In the genomic region with DNA sequence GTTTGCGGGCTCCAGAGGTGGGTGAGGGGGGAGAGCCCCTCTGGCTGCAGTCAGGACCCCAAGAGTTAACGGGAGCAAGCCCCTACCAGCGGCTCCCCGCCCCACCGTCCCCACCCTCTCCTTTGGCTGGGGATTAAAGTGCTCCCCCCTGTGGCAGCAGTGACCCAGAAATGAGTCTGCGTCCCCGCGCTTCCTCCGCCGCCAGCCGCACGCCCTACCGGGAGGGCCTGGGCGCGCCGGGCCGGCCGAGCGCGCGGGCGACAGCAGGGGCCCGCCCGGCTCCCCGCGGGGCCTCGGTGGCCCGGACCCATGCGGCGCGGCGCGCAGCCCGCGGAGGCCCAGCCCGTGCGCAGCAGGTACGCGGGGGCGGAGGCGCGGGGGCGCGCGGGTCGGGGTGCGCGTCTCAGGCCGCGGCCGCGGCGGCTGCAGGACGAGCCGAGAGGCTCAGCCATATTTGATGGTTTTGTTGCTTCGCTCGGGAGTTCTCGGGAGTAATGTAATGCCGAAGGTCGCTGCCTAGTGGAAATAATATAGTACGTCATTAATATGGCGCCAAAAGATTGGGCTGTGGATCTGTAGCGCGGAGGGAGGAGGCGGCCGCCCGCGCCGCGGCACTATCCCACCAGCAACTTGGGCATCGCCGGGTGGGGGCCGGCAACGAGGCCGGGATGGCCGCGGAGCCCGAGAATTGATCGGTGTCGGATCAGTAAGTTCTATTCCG, we compare ENCODE assay signal across 8 mouse cellular contexts. TPM values are rescaled to one million over a fixed set of nuclear protein-coding genes. Genes with fewer than 3 reads are reported as not detected.
DNase-seq lines count a peak whose midpoint lies in the region; ATAC-seq lines count a peak whose summit lies in the region.

No protein-coding gene starts in this region.

- peak overlapping the region; percentile 84 for H3K9ac ChIP-seq in hindbrain, embryonic 12.5 days

- peak overlapping the region; percentile 81 for H3K4me2 ChIP-seq in hindbrain, embryonic 12.5 days (replicated peaks)

- ATAC-seq in hindbrain, embryonic 12.5 days (ENCODE audit: low FRiP score), result peak; percentile 66

- no peaks in the 10 kb centered on the region for H3K36me3 ChIP-seq in hindbrain, embryonic 12.5 days

- H3K27me3 ChIP-seq in hindbrain, embryonic 12.5 days, result no peaks in the 10 kb centered on the region

- H3K27ac ChIP-seq in hindbrain, embryonic 12.5 days, result peak overlapping the region; percentile 86

- peaks cover 11% of the 10 kb centered on the region for H3K4me1 ChIP-seq in hindbrain, embryonic 12.5 days

- no peaks in the 10 kb centered on the region for H3K9me3 ChIP-seq in hindbrain, embryonic 12.5 days (replicated peaks)

- WGBS in hindbrain, embryonic 12.5 days, result under 1% methylated on average over 75 of the region's 81 CpGs

- DNase-seq in MN1 (ENCODE audit: low spot score), result peak; percentile 90
- peak; percentile 79 for DNase-seq in cerebellum, adult 9-11 months
- DNase-seq in frontal cortex, postnatal 10 days (ENCODE audit: low spot score in 2 of 2), result peak; percentile 43 to 78
- peak; percentile 70 to 72 for DNase-seq in layer of hippocampus, postnatal 14 days (ENCODE audit: low spot score in 2 of 2)
- peak; percentile 85 for DNase-seq in lung, postnatal 14 days
- DNase-seq in retina, adult 2 months (ENCODE audit: low read depth, low spot score), result peak; percentile 64
- DNase-seq in thymus, postnatal 25 days, result peak; percentile 88

- H3K4me3 ChIP-seq in hindbrain, embryonic 12.5 days, result peak overlapping the region; percentile 84

RNA-seq across cellular contexts. Expression of gene Jade1, which starts 7.8 kb away (rescaled TPM):
- 14.7 and 16.0 TPM in 2 replicates for polyA plus RNA-seq in hindbrain, embryonic 12.5 days (2016; fragmentation: Nextera tagmentation; extraction: Ambion mirVana)
- total RNA-seq in layer of hippocampus, postnatal 14 days (2021), result 10 to 100 TPM; 20.0 to 21.0 TPM

Comparison
In these comparisons a context has a peak if more than half of its experiments do, and no peak if none do; other contexts are left out.
1. Peak in every context shown above with its lines: DNase-seq, ATAC-seq, H3K4me3 ChIP-seq and H3K27ac ChIP-seq.